ENCODE assay signal across 9 mouse cellular contexts in genomic region chr3:101393103-101393644, GRCm38 (mm10). TPM values are rescaled to one million over a fixed set of nuclear protein-coding genes. Genes with fewer than 3 reads are reported as not detected.
DNase-seq lines count a peak whose midpoint lies in the region; ATAC-seq lines count a peak whose summit lies in the region.
"Had no signal": no experiment of that assay in that cellular context is flagged by ENCODE, and none has a peak within 500 bp of the region (broad histone marks: within the 10 kb centered on the region; RNA-seq: fewer than 3 reads in every experiment).

No protein-coding gene starts in this region.

- no peaks in the 10 kb centered on the region for H3K9me3 ChIP-seq in hindbrain, embryonic 10.5 days
- H3K9me3 ChIP-seq in hindbrain, embryonic 14.5 days (ENCODE audit: control insufficient read depth, low read length), result no peaks in the 10 kb centered on the region
- no peaks in the 10 kb centered on the region for H3K9me3 ChIP-seq in intestine, embryonic 16.5 days (ENCODE audit: control insufficient read depth, low read length)

- H3K4me1 ChIP-seq in hindbrain, embryonic 10.5 days (replicated peaks), result peaks cover 86% of the 10 kb centered on the region
- H3K4me1 ChIP-seq in hindbrain, embryonic 14.5 days (replicated peaks; ENCODE audit: control insufficient read depth, insufficient read depth, low read length), result peaks cover 74% of the 10 kb centered on the region
- peaks cover 52% of the 10 kb centered on the region for H3K4me1 ChIP-seq in intestine, embryonic 16.5 days (ENCODE audit: control insufficient read depth, insufficient read depth, low read length)

- ATAC-seq in hindbrain, embryonic 14.5 days (ENCODE audit: low FRiP score), result no peak
- no peak for ATAC-seq in intestine, embryonic 16.5 days
- ATAC-seq in frontal cortex, adult (ENCODE audit: low TSS enrichment), result no peak
- ATAC-seq in monocyte, adult 5-6 weeks (replicated peaks; ENCODE audit: insufficient number of reproducible peaks, low FRiP score, low TSS enrichment, poor library complexity, severe bottlenecking), result no peak

- no peak overlapping the region for H3K4me3 ChIP-seq in hindbrain, embryonic 10.5 days
- no peak overlapping the region for H3K4me3 ChIP-seq in hindbrain, embryonic 14.5 days (replicated peaks; ENCODE audit: low read length)
- no peak overlapping the region for H3K4me3 ChIP-seq in intestine, embryonic 16.5 days (ENCODE audit: low read length)

- H3K36me3 ChIP-seq in hindbrain, embryonic 10.5 days, result no peaks in the 10 kb centered on the region
- H3K36me3 ChIP-seq in hindbrain, embryonic 14.5 days (replicated peaks; ENCODE audit: control insufficient read depth, insufficient read depth), result no peaks in the 10 kb centered on the region
- no peaks in the 10 kb centered on the region for H3K36me3 ChIP-seq in intestine, embryonic 16.5 days (ENCODE audit: control insufficient read depth, insufficient read depth, low read length)

- H3K9ac ChIP-seq in hindbrain, embryonic 14.5 days, result no peak overlapping the region
- no peak overlapping the region for H3K9ac ChIP-seq in intestine, embryonic 16.5 days (ENCODE audit: low read depth, low read length)

- H3K27ac ChIP-seq in hindbrain, embryonic 10.5 days, result peak overlapping the region; percentile 68
- H3K27ac ChIP-seq in hindbrain, embryonic 14.5 days, result no peak overlapping the region
- peak overlapping the region; percentile 49; the same call in 1 of the 2 replicates for H3K27ac ChIP-seq in intestine, embryonic 16.5 days (ENCODE audit: low read length)

- intact Hi-C loops in gastrocnemius, postnatal 14 days (cut with DNase I; ENCODE audit: low total_unique reads), result no loop called here

- DNase-seq in hindbrain, embryonic 10.5 days (ENCODE audit: low spot score), result no peak
- no peak for DNase-seq in hindbrain, embryonic 14.5 days (ENCODE audit: low spot score)
- peak; percentile 77 to 80 for DNase-seq in cerebellum, postnatal 14 days
- DNase-seq in gastrocnemius, postnatal 14 days, result peak; percentile 81
- DNase-seq in natural killer cell, adult 2 months (ENCODE audit: low spot score in 2 of 2), result no peak
- DNase-seq: liver had no signal

- peaks cover 5% of the 10 kb centered on the region; the same call in 1 of the 2 replicates for H3K27me3 ChIP-seq in hindbrain, embryonic 10.5 days (ENCODE audit: insufficient read depth, poor library complexity, severe bottlenecking)
- no peaks in the 10 kb centered on the region for H3K27me3 ChIP-seq in hindbrain, embryonic 14.5 days (ENCODE audit: control insufficient read depth, insufficient read depth, low read length)
- H3K27me3 ChIP-seq in intestine, embryonic 16.5 days (replicated peaks; ENCODE audit: control insufficient read depth, insufficient read depth, low read length), result no peaks in the 10 kb centered on the region

- WGBS in hindbrain, embryonic 10.5 days, result 91% methylated on average over 6 of the region's 6 CpGs
- WGBS in hindbrain, embryonic 14.5 days, result 79% methylated on average over 6 of the region's 6 CpGs
- 82% methylated on average over 6 of the region's 6 CpGs for WGBS in intestine, embryonic 16.5 days

- no peak overlapping the region for H3K4me2 ChIP-seq in hindbrain, embryonic 14.5 days (replicated peaks)
- H3K4me2 ChIP-seq in intestine, embryonic 16.5 days (ENCODE audit: low read depth, low read length), result no peak overlapping the region

RNA-seq across cellular contexts. Expression of gene Igsf3, which starts 16.3 kb away (rescaled TPM):
- 29.9 and 37.4 TPM in 2 replicates for polyA plus RNA-seq in hindbrain, embryonic 10.5 days (2016; fragmentation: Nextera tagmentation; extraction: Ambion mirVana)
- polyA plus RNA-seq in hindbrain, embryonic 14.5 days (2014; fragmentation: Nextera tagmentation; extraction: Ambion mirVana), result 48.8 and 51.7 TPM in 2 replicates
- total RNA-seq in gastrocnemius, postnatal 14 days (2021), result 10 to 100 TPM in 1 of 2 experiments, 1 to 10 TPM in 1; 6.6 to 10.6 TPM
- polyA plus RNA-seq in intestine, embryonic 16.5 days (2015; fragmentation: Nextera tagmentation; extraction: Ambion mirVana), result 17.9 and 19.2 TPM in 2 replicates
- total RNA-seq in monocyte, adult 5-6 weeks (2017), result 0.21 to 0.29 TPM (median 0.29 TPM) in 3 replicates

Comparison
In these comparisons a context has a peak if more than half of its experiments do, and no peak if none do; other contexts are left out.
1. DNase-seq: peak in cerebellum, postnatal 14 days (2 of 2) and gastrocnemius, postnatal 14 days (single experiment); none in hindbrain, embryonic 10.5 days (single experiment), hindbrain, embryonic 14.5 days (single experiment) and natural killer cell, adult 2 months (0 of 2).